Mouse (Mus musculus): ENCODE results near the gene Speer4e.
"Not testable (repeated sequence)": the region's sequence is repeated elsewhere in the genome, so short reads cannot be mapped to it uniquely, and the experiment has no call there.

- TF ChIP-seq POLR2A (IDR thresholded peaks at IDR 0.05; ENCODE audit: low read depth, low read length); MXI1 (IDR thresholded peaks at IDR 0.05; ENCODE audit: low read depth, low read length); CTCF (conservative IDR thresholded peaks at IDR 0.05 in 1 of 2, IDR thresholded peaks at IDR 0.05 in 1 of 2; ENCODE audit: low read depth in 2 of 2, low read length in 2 of 2); USF2 (conservative IDR thresholded peaks at IDR 0.05; ENCODE audit: low read depth, low read length); CHD1 (IDR thresholded peaks at IDR 0.05; ENCODE audit: low read depth, low read length); EP300 (IDR thresholded peaks at IDR 0.05; ENCODE audit: low read length); MAFK (IDR thresholded peaks at IDR 0.05; ENCODE audit: insufficient replicate concordance, low read length); USF1 (IDR thresholded peaks at IDR 0.05; ENCODE audit: low read depth, low read length); JUND (conservative IDR thresholded peaks at IDR 0.05; ENCODE audit: low read depth, low read length); HCFC1 (IDR thresholded peaks at IDR 0.05; ENCODE audit: low read depth, low read length); POLR2AphosphoS2 (IDR thresholded peaks at IDR 0.05; ENCODE audit: low read depth, low read length); MAX (IDR thresholded peaks at IDR 0.05; ENCODE audit: low read length); ZMIZ1 (IDR thresholded peaks at IDR 0.05; ENCODE audit: low read depth, low read length): not testable (repeated sequence)
Measured at GRCm38 (mm10) chr5:14977368-14977767, 39.1 kb upstream of the Speer4e start.

Measured in CH12.LX (cell line).